Mouse (Mus musculus) mature B cell (primary cell): ENCODE data around the gene Srgap1.

Source experiments
- in situ Hi-C: fragments of 300-500 bp; cut with MboI; formaldehyde crosslinking; loops from 2 replicates; pipeline ENCODE4 v1.14.3; 2019

The Srgap1 gene

GRCm38 (mm10) chr10:121762141-121762540, 285.0 kb downstream of the Srgap1 start:
- in situ Hi-C loops = no loop called here

- in situ Hi-C loops = no loop called here
These were observed 288.0 kb downstream of the Srgap1 start for GRCm38 (mm10) chr10:121759095-121759494.

GRCm38 (mm10) chr10:121756677-121757076, 290.4 kb downstream of the Srgap1 start:
- in situ Hi-C loops = no loop called here

GRCm38 (mm10) chr10:121755822-121756221, 291.3 kb downstream of the Srgap1 start:
- in situ Hi-C loops = no loop called here

- in situ Hi-C loops = no loop called here
These were observed 292.9 kb downstream of the Srgap1 start for GRCm38 (mm10) chr10:121754237-121754636.

- in situ Hi-C loops = no loop called here
These were observed 296.9 kb downstream of the Srgap1 start for GRCm38 (mm10) chr10:121750175-121750574.

GRCm38 (mm10) chr10:121742336-121742735, 304.8 kb downstream of the Srgap1 start:
- in situ Hi-C loops = no loop called here

- in situ Hi-C loops = no loop called here
These were observed 307.3 kb downstream of the Srgap1 start, which contains the start of gene BC048403 for GRCm38 (mm10) chr10:121739548-121740505. Gene BC048403, plus strand, starts transcription at chr10:121739937.

- in situ Hi-C loops = no loop called here
These were observed 309.9 kb downstream of the Srgap1 start for GRCm38 (mm10) chr10:121737256-121737655.

- in situ Hi-C loops = no loop called here
These were observed 314.6 kb downstream of the Srgap1 start for GRCm38 (mm10) chr10:121732542-121732941.

GRCm38 (mm10) chr10:121731048-121731725, 315.9 kb downstream of the Srgap1 start:
- in situ Hi-C loops = no loop called here
